Mouse (Mus musculus) adipocyte (in vitro differentiated cells): ENCODE data around the gene Zfp523.

Experiments
- DNase-seq: peaks from one replicate; pipeline ENCODE4 v3.0.0-alpha.2; 2016; ENCODE audit warnings: low spot score

Zfp523 gene

DNA sequence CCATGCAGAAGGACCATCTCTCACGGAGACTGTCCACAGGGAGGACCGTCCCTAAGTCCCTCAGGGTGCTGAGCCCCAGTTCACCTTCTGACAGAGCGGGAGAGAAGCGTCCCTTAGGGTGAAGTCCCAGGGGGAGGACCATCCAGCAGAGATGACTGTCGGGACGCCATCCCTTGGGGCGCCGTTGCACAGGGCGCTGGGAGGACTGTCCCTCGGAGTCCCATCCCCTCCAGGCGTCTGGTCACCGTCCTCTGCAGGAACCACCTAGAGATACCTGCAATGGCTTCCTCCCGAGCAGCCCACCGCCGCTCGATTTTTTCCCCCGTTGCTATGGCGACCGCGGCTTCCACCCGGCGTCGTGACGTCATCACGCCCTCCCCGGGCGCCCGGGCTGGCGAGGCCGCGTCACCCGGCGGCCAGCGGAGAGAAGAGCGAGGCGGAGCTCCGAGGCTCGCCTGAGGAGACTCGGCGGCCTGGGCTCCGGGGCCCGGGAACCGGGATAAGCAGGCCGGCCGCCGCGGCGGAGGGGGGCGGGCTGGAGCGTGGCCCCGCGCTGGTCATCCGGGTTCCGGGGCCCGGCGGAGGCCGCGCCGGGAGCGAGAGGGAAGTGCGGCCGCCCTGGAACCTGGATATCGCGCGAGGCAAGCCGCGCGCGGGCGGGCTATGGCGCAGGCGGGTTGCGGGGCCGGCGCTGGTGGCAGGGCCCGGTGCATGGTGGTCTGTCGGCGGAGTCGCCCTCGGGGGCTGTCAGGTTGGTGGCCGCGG lies at the start of gene Zfp523:
TSS of gene Zfp523 (plus strand) at position 355 of the 765 bp plus-strand sequence.
- peak; percentile 88 for DNase-seq

DNA sequence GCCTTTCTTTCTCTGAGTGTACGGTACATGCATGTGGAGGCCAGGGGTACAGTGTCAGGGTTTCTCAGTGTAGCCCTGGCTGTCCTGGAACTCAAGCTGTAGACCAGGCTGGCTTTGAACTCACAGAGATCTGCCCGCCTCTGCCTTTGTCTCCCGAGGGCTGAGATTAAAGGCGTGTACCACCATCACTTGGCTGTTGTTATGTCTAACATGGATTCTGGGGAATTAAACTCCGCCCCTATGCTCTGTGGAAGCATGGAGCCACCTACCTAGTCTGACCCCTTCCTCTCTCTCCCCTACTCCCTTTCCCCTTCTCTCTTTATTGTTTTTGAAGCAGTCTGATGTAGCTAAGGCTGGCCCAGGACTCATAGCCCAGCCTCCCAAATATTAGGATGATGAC lies 47.1 kb upstream of the Zfp523 start:
- no peak for DNase-seq

DNA sequence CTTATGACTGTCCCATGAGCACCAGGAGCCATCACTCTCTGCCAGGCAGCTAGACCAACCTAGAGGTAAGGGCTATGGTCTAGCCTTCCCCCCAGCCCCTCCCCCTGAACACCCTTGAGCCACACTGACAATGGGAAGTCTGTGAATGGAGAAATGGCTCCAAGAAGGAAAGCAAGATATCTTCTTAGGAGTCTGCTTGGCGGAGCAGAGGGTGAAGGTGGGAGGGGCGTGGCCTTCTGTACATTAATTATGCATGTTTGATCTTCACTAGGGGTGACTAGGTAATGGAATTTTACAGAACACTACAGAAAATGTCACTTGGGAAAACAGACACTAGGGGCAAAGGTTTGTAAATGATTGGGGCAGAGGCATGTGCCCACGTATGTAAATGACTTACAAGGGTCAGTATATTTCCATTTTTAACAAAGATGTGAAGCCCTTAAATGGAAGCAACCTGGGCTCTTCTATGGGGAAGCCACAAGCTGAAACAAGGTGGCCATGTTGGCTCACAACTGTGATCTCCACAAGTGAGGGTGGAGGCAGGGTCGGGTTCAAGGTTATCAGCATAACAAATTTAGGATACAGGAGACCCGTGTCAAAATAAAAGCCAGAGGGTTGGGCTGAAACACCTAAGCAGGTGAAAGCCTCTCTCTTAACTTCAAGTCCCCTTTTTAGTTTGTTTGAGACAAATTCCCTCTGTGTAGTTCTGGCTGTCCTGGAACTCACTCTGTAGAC lies 46.4 kb upstream of the Zfp523 start:
- no peak for DNase-seq

DNA sequence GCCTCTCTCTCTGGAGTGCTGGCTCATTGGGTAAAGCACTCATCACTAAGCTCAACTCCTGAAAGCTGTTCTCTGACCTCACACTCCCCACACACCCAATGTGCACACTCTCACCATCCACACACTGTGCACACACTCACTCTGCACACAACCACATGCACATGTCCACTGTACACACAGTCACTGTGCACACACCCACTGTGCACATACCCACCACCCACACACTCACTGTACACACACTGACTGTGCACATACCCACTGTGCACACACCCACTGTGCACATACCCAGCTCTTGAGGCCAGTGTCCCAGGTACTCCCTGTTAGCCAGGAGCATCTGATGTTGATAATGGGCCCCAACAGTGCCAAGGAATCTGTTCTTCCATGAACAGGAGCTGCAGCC lies 45.8 kb upstream of the Zfp523 start:
- no peak for DNase-seq

DNA sequence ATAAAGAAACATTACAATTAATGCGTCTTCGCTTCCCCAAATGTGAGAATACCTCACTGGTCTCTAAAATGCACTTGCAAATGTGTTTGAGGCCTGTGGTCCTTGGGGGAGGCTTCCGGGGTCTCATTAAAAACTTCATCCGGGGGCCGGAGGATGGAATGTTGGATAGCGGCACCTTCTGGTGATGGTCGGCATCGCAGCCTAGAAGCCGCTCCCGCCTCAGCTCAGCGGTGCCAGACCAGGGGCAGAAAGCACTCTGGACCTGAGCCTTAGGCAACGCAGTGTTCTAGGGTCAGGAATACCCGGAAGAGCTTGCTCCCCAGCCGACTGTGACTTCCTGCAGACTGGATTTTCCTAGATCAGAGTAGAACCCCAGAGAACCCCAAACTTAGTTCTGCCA lies 43.7 kb upstream of the Zfp523 start:
- DNase-seq: no peak

DNA sequence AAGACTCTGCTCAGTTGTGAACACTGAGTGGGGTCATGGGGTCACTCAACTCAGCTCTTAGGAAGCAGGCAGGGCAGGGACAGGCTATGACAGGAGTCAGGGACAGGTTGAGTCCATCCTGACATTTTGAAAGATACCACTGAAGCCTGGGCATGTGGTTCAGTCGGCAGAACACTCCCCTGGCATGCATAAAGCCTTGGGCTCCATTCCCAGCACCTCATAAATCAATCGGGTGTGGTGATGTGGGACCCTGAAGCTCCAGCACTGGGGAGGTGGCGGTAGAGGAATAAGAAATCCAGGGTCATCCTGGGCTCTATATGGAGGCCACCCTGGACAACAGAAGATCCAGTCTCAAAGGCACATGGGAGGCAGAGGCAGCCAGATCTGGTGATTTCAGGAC lies 41.4 kb upstream of the Zfp523 start:
- no peak for DNase-seq

DNA sequence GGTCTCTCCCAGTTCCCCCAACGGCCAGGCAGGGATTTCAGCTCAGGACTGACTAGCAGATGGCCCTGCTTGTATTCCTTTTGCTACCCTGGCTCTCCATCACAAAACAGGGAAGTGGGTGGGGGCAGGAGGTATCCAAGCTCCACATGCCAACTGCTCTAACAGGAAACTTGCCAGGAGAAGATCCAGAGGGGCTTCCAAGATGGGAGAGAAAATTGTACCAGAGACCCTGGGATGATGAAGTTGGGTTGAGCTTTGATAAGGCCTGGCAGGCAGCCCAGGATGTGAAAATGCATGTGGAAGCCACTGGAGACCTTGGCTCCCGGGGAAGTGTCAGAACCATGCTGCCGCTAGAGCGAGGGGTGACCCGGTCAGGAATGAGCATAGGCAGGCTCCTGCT lies 40.7 kb upstream of the Zfp523 start:
- no peak for DNase-seq

DNA sequence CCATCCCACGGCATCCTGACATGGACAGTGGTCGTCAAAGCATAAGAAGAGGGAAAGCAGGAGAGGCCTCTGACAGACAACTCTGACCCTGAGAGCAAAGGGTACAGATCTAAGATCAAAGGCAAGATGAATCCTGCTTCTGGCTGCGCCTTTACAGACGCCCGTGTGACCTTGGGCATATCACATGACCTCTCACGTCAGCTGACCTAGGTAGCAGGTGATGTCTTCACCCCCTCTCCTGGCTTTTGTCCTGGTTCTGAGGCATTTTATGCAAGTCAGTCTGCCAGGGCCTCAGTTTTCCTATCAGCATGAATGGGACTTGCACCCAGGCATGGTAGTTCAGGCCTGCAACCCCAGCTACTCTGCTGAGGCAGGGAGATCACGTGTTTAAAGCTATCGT lies 38.9 kb upstream of the Zfp523 start:
- no peak for DNase-seq

DNA sequence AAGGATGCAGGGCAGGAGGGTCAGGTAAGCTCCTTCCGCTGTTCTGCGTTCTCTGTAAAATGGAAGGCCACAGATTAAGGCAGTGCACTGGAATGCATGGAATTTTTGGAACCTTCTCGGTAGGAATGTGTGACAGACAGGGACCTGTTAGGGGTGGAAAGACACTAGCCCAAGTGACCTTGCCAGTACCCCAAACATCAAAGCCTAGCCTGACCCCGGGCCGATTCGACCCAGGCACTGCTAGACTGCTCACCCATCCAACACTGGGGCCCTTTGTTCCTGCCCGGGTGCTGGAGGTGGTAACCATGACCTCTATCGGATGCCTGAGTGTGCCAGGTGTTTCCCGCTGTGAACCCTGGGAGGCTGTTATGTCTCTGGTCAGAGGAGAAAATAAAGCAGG lies 38.2 kb upstream of the Zfp523 start:
- no peak for DNase-seq

DNA sequence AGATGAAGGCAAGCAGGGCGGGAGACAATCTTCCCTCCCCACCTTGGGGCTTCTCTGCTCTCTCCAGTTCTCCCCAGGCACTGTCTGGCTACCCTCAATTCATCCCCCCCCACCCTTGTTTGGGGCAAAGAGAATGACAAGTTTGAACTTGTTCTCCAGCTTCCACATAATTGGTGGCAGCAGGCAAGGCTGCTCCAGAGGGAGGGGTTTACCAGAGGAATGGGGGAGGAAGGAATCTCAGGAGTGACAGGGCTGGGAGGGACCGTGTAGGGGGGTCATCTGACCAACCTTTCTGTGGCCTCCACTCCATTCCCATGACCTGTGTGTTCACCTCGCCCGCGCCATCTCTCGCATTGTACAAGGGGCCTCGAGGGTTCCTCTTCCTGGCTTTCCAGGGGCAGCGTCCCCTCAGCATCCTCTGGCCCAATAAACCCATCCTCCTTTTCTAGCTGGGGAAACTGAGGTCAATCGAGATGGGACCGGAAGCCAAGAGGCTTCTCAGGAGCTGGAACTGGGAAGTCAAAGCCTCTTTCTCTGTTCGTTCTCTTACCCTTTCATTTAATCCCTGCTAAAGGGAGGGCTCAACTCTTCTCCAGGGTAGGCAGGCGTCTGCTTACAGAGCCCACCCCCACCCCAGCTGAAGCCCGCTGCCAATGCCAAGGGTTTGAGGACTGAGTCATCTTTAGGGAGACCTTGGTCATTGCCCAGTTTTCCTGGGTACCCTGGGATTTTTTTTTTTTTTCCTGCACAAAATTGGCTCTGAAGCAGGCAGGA lies 36.3 kb upstream of the Zfp523 start:
- DNase-seq: no peak

DNA sequence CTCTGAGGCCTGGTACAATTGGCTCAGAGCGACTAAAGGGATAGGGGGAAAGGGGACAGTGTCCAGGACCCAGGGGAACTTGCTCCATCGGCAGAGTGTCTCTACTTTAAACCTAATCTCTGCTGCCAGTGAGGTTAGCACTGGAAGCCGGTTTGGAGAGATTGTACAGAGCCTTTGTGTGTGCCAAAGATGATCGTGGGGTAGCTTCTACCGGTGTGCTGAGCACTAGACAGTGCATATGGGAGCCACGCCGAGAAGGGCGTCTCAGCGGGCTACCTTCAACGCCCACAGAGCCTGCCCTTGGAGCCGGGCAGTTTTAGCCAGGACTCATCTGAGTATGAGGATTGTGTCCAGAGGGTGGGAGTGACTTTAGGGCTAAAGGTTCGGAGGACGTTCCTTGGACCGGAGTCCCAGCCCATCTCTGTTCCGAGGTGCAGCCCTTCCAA lies 35.7 kb upstream of the Zfp523 start:
- no peak for DNase-seq

DNA sequence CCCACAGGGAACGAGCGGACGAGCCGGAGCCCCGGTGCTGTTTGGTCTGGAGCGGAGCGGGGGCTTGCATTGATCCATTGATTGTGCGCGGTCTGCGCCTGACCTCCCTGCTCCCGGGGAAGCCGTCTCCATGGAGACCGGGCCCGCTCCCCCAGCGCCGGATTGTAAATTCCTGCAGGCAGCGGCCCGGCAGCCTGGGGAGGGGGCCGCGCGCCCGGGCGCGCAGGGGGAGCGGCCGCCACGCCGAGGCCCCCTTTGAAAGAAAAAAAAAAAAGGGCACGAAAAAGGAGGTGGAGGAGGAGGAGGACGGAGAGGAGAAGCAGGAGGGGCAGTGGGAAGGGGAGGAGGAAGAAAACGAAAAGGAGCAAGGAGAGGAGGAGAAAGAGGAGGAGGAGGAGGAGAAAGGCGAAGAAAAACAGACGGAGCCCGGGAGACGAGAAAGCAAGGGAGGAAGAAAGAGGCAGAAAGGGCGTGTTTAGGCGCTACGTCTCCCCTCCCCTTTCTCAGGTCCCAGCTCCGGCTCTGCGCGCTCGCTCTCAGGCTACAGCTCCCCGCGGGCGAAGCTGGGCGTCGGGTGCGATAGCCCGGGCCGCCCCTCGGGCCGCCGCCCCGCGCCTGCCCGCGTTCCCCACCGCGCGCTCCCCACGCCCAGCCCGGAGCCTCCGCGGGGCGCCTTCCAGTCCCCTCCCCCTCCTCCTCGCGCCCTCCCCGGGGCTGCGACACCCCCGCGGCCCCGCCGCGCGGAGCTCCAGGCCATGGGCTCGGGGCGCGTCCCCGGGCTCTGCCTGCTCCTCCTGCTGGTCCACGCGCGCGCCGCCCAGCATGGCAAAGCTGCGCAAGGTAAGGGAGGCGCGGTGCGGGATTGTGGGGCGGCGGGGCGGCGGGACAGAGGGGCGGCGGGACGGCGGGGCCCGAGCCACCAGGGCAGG lies 34.9 kb upstream of the Zfp523 start, which contains the start of gene Scube3:
TSS of gene Scube3 (plus strand) at position 371 of the 929 bp plus-strand sequence.
- no peak for DNase-seq

DNA sequence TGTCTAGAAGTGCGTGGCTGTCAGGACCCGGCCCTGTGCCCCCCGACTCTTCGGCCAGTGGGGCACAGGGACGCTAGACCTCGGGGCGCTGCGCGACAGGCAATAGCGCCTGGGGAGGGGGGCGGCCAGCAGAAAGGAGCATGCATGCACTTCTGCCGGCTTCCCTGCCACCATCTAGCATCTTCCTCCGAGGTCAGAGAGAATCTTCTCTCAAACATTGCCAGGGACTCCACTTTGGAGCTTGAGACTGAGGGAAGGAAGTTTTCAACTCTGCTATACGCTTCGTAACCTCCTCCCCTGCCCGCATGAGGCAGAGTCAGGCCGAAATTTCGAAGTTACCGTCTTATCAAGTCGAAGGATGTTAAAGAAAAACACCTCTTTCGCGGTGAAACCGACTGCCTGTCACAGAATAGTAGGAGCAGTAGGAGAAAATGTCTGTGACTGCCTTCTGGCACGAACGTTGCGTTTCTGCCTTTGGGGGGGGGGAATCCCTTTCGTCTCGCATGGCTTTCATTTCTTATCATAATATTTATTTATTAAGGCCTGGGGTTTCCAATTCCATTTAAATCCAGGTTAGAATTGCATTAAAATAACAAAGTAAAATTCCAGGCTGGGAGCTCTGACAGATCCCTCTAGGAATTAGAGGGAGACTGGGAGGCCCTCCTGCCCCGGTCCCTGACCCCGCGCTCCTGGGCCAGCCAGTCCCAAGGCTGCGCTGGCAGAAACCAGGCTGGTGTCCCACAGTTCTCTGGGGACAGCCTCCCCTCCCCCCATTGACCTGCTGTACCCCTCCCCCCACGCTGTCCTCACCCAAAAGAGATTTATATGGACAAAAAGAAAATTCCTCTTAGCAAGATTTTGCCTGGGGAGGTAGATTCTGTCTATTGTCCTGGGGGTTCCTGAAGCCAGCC lies 34.0 kb upstream of the Zfp523 start:
- DNase-seq: no peak

DNA sequence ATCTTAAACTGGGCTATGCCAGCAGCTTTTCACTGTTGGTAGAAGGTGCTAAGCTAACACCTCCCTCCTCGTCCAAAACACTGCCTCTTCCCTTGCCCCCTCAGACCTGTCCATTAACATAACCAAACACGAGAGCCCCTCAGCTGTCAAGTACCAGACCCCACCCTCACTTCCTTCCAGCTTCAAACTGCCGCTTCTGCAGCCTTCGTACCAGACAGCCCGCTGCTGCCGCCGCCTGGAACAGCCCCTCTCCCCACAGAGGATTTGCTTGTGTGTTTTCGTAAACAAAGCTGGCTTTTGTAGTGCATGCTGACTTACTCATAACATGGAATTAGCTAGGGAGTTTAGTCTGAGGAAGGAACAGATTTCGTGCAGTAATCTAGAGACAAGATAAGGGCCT lies 33.2 kb upstream of the Zfp523 start:
- DNase-seq: no peak

DNA sequence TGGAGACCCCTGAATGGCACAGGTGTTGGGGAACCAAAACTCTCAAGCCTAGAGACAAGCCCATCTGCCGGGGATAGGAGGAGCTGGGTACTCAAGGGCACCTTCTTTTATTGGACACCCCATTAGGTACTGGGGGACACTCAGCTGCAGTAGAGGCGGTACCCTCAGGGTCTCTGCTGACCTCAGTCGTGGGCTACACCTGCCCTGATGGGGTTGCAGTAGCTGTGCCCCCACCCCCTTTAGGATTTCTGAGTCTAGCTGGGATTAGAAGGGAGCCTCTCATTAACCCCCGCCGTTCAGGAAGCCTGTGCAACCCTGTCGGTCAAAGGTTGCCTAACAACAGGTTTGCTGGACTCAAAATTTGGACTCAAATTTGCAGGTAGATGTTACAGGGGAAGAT lies 32.7 kb upstream of the Zfp523 start:
- no peak for DNase-seq

DNA sequence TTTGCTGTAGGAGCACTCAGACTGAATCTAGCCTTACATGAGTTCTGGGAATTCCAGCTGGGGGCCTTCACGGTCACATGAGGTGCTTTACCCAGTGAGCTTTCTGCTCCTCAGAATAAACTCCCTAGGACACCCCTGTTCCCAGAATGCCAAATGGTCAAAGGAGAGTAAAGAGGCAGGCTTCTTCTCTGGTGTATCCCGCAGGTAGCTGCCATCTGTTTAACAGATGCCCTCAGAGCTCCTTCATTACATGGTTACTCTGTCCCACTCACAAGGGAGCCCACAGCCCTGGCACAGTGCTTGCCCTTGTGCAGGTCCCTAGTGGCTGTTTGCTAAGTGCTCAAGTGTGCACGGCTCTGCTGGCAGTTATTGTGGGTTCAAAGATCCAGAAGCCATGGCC lies 28.6 kb upstream of the Zfp523 start:
- DNase-seq: no peak

DNA sequence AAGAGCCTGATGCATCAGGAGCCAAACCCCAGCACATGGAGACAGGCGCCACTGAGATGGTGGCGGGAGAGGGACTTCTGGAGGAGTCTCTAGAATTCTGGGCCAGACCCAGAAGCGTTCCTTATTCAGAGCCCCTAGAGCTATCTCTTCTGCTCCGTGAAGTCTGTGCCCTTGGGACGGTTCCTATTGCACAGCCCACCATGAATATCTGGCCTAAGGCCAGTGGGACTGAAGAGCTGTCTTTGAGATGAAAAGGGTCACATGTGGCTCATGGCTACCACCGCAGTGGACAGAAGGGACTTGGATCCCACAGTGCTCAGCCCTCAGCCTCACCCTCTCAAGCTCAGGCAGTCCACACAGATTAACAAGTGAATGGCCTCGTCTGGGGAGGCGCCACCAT lies 27.2 kb upstream of the Zfp523 start:
- DNase-seq: no peak

DNA sequence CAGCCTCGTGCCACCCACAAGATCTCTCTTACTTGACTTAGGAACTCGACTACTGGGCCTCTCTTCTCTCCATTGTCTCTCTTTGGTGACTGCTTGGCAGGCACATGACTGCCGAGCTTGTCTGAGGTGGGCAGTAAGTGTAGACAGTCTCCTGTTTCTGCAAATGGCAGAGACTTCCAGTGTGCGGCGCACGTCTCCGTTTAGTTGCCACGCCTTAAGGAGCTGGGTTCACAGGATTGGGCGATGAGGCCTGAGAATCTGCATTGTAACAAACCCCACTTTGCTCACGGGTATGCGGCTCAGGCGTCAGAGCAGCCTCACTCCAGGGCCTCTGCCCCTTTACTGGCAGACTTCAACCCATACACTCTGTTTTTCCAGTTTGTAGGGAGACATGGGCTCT lies 26.5 kb upstream of the Zfp523 start:
- no peak for DNase-seq

DNA sequence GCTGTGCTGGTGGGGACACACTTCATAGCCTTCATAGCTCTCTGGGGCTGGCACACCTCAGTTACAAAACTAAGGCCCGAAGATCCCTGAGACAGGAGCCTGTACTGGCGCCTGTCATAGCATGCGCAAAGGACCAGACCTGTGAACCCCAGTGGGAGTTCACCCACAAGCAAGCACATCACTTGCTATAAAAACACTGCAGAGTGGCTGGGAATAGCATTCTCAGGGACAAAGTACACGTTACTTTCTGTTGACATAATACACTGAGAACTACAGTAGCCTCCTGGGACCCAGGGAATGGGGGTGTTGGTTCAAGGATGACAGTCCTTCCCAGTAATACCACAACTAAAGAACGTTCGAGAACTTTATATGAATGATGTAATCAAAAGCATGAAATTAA lies 23.8 kb upstream of the Zfp523 start:
- no peak for DNase-seq

DNA sequence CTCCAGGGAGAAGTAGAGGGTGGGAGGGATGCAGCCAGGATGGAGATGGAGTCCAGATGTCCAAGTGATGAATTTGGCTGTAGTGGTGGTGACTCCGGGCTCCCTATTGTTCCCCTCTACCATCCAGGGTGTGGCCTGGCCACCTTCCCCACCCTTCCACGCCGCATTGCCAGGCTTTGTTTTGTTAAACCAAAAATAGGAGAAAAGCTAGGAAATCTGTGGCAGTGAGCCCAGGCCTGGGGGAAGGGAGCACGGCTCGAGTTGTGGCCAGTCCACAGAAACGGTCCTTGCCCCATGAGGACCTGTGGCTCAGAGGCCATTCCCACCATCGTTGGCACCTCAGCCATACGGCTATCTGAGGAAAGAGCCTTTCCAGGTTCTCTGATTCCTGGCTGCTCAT lies 22.0 kb upstream of the Zfp523 start:
- DNase-seq: peak; percentile 75

DNA sequence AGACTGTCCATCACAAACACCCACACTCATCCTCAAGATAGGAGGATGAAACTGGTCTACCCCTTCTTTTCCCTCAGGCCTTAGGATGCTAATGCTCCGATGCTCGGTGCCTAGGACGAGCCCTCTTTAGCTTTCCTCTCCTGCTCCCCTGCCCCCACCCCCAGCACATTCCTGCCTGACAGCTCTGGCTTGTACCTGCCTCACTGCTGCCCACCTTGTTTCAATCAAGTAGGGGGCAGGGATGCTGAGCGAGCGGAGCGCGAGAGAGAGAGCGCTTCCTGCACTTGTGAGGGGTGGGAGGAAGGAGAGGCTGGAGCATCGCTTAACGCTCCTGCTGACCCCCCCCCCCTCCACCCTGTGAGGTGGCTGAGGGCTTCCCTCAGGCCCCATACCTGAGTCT lies 16.6 kb upstream of the Zfp523 start:
- DNase-seq: no peak
